Comparison of ENCODE assay signal across 8 mouse cellular contexts in the genomic region with DNA sequence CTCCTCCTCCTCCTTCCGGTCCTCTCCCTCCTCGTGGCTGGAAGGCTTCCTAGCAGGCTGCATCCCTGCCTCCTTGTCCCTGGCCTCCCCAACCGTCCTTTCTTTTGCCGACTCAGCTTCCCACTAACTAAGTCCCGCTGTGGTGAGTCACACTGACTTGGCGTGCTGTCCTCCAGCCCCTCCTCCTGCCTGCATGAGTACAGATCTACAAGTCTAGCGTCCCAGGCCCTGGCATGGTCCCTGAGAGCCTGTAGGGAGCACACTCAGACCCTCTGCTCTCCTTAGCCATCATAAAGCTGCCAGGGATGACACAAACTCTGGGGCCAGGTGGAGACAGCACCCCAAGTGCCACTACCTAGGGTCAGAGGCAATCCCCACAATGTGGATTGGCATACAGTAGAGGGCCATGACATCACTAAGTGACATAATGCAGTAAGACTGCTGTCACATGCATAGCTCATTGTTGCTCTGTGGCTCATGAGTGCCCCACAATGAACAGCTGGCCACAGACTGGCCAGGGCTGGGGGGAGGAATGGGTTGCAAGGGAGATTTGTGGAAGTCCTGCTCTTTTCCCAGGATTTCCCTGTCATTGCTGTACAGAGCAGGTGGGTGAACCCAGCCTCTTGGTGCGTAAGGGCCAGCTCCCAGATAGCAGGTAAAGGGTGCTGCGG. TPM values are rescaled to one million over a fixed set of nuclear protein-coding genes. Genes with fewer than 3 reads are reported as not detected.
A peak's percentile ranks its signal among the peaks of the same experiment; 100 is the strongest.
DNase-seq lines count a peak whose midpoint lies in the region; TF ChIP-seq lines count a peak whose summit lies in the region.

No protein-coding gene starts in this region.

- DNase-seq in frontal cortex, postnatal 36 days (ENCODE audit: low spot score in 2 of 2) = peak; percentile 26 to 30
- no peak for DNase-seq in frontal cortex, postnatal 14 days (ENCODE audit: low spot score in 2 of 2)
- DNase-seq in urinary bladder, postnatal 14 days (ENCODE audit: low spot score) = peak; percentile 71
- no peak for DNase-seq in urinary bladder, postnatal 10 days (ENCODE audit: low spot score)
- peak; percentile 32 to 48 for DNase-seq in heart, postnatal 36 days
- DNase-seq in skeletal muscle tissue, adult 2 months (ENCODE audit: low read depth, low spot score) = peak; percentile 66
- no peak for DNase-seq in layer of hippocampus, adult 2 months (ENCODE audit: low spot score in 2 of 2)
- no peak for DNase-seq in layer of hippocampus, adult 11-12 months (ENCODE audit: low spot score)

- no peak overlapping the region for H3K4me3 ChIP-seq in layer of hippocampus, adult 2 months

- intact Hi-C loops in heart, postnatal 36 days (cut with DNase I) = no loop called here

- no peak for TF ChIP-seq CTCF in layer of hippocampus, adult 2 months (conservative IDR thresholded peaks at IDR 0.05)

- H3K27ac ChIP-seq in layer of hippocampus, adult 2 months = no peak overlapping the region

RNA-seq across cellular contexts. Expression of a gene that starts 28.1 kb away (rescaled TPM):
- 1 to 10 TPM in 1 of 2 experiments, not detected in 1; 1.5 TPM for total RNA-seq in heart, postnatal 36 days (2021)
- not detected for total RNA-seq in layer of hippocampus, adult 2 months (2021)

RNA-seq across cellular contexts. Expression of a gene that starts 39.8 kb away (rescaled TPM):
- 1 to 10 TPM; 2.0 to 2.1 TPM for total RNA-seq in heart, postnatal 36 days (2021)
- not detected for total RNA-seq in layer of hippocampus, adult 2 months (2021)

RNA-seq across cellular contexts. Expression of a gene that starts 46.0 kb away (rescaled TPM):
- total RNA-seq in heart, postnatal 36 days (2021) = not detected
- not detected for total RNA-seq in layer of hippocampus, adult 2 months (2021)

Comparison
In these comparisons a context has a peak if more than half of its experiments do, and no peak if none do; other contexts are left out.
1. DNase-seq: peak in frontal cortex, postnatal 36 days (2 of 2), urinary bladder, postnatal 14 days (single experiment), heart, postnatal 36 days (2 of 2) and skeletal muscle tissue, adult 2 months (single experiment); none in frontal cortex, postnatal 14 days (0 of 2), urinary bladder, postnatal 10 days (single experiment), layer of hippocampus, adult 2 months (0 of 2) and layer of hippocampus, adult 11-12 months (single experiment).